Mouse (Mus musculus) c-Kit-positive CD71-positive TER-119-positive erythroid progenitor cells, embryonic 14.5 days (primary cell): Measurements from ENCODE around the gene Olfr1475.
"Not testable (repeated sequence)": the region's sequence is repeated elsewhere in the genome, so short reads cannot be mapped to it uniquely, and the experiment has no call there.

Experiments
- DNase-seq: peaks from one replicate; pipeline ENCODE4 v3.0.0-alpha.2; 2013; ENCODE audit warnings: low spot score

Gene Olfr1475

DNA sequence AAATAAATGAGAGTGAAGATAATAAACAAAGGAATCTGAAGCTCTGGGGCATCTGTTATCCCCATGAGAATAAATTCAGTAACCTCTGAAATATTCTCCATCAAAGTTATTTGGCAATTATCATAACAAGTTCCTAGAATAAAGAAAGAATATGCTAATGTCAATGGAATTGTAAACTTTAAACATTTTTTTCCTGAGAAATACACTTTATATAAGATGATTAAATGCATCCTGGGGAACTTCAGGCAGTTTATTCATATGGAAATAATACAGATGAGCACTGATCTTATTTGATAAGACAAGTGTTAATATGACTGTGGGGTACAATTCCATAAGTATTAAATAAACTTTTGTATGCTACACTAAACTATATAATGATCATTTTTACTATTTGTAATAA lies at the start of gene Olfr1475:
Olfr1475 (minus strand) TSS at position 101 of the 400 bp plus-strand sequence.
- DNase-seq = no peak

DNA sequence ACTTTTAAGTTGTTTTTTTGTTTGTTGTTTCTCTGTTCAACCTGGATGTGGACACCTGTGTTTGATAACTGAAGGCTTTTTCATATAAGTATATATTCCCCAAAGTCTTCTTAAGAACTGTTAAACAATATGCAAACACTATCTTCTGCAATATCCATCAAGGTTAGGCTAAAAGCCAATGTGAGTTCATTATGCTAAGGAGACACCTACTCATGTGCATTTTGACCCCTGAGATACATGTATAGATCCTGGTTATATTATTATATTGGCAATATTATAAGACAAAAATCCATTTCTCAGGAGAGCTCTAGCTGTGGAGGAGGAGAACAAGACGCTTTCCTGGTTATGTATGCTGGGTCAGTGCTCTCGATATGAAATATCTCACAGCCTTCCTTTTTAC lies 47.6 kb upstream of the Olfr1475 start, which contains the start of gene Olfr1480:
Olfr1480 (plus strand) TSS at position 301 of the 400 bp plus-strand sequence.
- DNase-seq = no peak

DNA sequence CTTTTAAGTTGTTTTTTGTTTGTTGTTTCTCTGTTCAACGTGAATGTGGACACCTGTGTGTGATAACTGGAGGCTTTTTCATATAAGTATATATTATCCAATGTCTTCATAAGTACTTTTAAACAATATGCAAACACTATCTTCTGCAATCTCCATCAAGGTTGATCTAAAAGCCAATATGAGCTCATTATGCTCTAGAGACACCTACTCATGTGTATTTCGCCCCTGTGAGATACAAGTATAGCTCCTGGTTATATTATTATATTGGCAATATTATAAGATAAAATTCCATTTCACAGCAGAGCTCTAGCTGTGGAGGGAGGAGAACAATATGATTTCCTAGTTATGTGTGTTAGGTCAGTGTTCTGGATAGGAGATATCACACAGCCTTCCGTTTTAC lies 20.2 kb upstream of the Olfr1475 start, which contains the start of gene Olfr1477:
Olfr1477 (plus strand) TSS at position 301 of the 400 bp plus-strand sequence.
- DNase-seq = no peak

DNA sequence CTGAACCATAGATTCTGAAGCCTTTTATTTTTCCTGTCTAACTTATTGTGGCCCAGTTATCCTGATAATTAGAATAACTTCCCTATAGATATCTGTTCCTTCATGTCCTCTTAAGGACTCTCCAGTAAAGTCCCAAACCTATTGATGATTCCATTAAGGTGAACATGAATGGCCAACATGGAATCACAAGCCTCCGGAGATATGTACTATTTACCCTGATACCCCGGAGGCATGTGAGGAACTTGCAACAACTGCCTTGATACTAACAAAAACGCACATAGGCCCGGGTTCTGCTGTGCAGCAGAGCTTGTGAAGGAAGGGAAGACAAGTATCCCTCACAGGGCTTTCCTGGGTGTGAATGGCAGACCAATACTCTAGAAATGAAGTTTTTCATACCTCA lies 10.7 kb downstream of the Olfr1475 start, which contains the start of gene Olfr1474:
Olfr1474 (plus strand) TSS at position 301 of the 400 bp plus-strand sequence.
- not testable (repeated sequence) for DNase-seq

DNA sequence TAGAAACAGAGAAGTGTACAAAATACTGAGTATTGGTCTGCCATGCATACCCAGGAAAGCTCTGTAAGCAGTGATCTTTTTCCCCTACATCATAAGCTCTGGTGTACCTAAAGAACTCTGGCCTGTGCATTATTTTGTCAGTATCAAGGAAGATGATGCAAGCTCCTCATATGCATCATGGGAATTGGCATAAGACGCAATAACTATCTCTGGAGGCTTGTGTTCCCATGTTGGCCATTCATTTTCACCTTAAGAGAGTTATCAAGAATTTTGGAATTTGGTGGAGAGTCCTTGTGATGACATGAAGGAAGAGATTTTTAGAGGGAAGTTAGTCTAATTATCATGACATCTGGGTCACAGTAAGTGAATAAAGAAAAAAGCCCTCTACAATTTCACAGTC lies 24.0 kb downstream of the Olfr1475 start, which contains the start of gene Olfr1472:
Olfr1472 (minus strand) TSS at position 101 of the 400 bp plus-strand sequence.
- DNase-seq = no peak

DNA sequence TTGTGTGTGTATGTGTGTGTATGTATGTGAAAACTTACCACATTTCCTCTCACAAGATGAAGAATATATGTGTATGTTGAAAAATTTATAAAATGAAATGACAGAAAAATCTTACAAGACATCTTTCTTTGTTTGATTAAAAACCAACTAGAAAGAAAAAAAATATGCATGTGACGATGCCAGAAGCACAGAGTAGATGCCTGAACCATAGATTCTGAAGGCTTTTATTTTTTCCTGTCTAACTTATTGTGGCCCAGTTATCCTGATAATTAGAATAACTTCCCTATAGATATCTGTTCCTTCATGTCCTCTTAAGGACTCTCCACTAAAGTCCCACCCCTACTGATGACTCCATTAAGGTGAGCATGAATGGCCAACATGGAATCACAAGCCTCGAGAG lies 36.9 kb downstream of the Olfr1475 start, which contains the start of gene Olfr1471:
Olfr1471 (plus strand) TSS at position 301 of the 400 bp plus-strand sequence.
- DNase-seq = not testable (repeated sequence)
